Comparison of ENCODE assay signal across 20 mouse cellular contexts in genomic region chr9:57390869-57391268, GRCm38 (mm10). TPM values are rescaled to one million over a fixed set of nuclear protein-coding genes. Genes with fewer than 3 reads are reported as not detected.
DNase-seq lines count a peak whose midpoint lies in the region; ATAC-seq and TF ChIP-seq lines count a peak whose summit lies in the region.
"Had no signal": no experiment of that assay in that cellular context is flagged by ENCODE, and none has a peak within 500 bp of the region (broad histone marks: within the 10 kb centered on the region; RNA-seq: fewer than 3 reads in every experiment).

No protein-coding gene starts in this region.

- no peak overlapping the region for H3K4me2 ChIP-seq in lung, postnatal 0 days (replicated peaks; ENCODE audit: low read depth, low read length)
- no peak overlapping the region for H3K4me2 ChIP-seq in forebrain, embryonic 14.5 days (ENCODE audit: low read length)
- H3K4me2 ChIP-seq: embryonic facial prominence, embryonic 15.5 days; forebrain, embryonic 13.5 days; hindbrain, embryonic 15.5 days; midbrain, embryonic 13.5 days had no signal

- H3K27me3 ChIP-seq in lung, postnatal 0 days (replicated peaks; ENCODE audit: insufficient read depth, low read length) = no peaks in the 10 kb centered on the region
- H3K27me3 ChIP-seq in forebrain, embryonic 14.5 days (replicated peaks; ENCODE audit: control insufficient read depth, insufficient read depth, low read length) = no peaks in the 10 kb centered on the region
- H3K27me3 ChIP-seq: embryonic facial prominence, embryonic 15.5 days; forebrain, embryonic 13.5 days; hindbrain, embryonic 15.5 days; midbrain, embryonic 13.5 days had no signal

- no peak overlapping the region for H3K27ac ChIP-seq in lung, postnatal 0 days (ENCODE audit: low read length)
- no peak overlapping the region for H3K27ac ChIP-seq in forebrain, embryonic 14.5 days (ENCODE audit: low read depth, low read length)
- H3K27ac ChIP-seq: embryonic facial prominence, embryonic 15.5 days; forebrain, embryonic 13.5 days; hindbrain, embryonic 15.5 days; midbrain, embryonic 13.5 days had no signal

- H3K4me3 ChIP-seq in lung, postnatal 0 days (ENCODE audit: low read depth, low read length) = no peak overlapping the region
- H3K4me3 ChIP-seq in forebrain, embryonic 14.5 days (ENCODE audit: low read depth, low read length) = no peak overlapping the region
- H3K4me3 ChIP-seq: embryonic facial prominence, embryonic 15.5 days; forebrain, embryonic 13.5 days; hindbrain, embryonic 15.5 days; midbrain, embryonic 13.5 days had no signal

- TF ChIP-seq CTCF in lung, postnatal 0 days (IDR thresholded peaks at IDR 0.05) = no peak

- no peak for DNase-seq in lung, postnatal 0 days (ENCODE audit: low spot score)
- no peak for DNase-seq in lung, postnatal 25 days (ENCODE audit: low spot score)
- peak; percentile 55 for DNase-seq in R1 (ENCODE audit: low read depth, low spot score)
- DNase-seq in fibroblast of lung, adult 2 months (ENCODE audit: low read depth) = peak; percentile 13
- no peak for DNase-seq in Muller cell, postnatal 12 days (ENCODE audit: inconsistent ontology term)
- DNase-seq in layer of hippocampus, adult 8-10 months (ENCODE audit: low spot score in 2 of 2) = no peak
- no peak for DNase-seq in forebrain, embryonic 14.5 days (ENCODE audit: low spot score)
- DNase-seq: cerebellum, postnatal 14 days; embryo, embryonic 11 days; heart, adult 18-20 months; kidney, adult 2 months; kidney, postnatal 14 days; layer of hippocampus, adult 9-11 months; liver; lung, adult 18-20 months; thymus, adult 2 months had no signal

- WGBS in lung, postnatal 0 days = 55% methylated on average over 3 of the region's 3 CpGs
- WGBS in forebrain, embryonic 14.5 days = 63% methylated on average over 3 of the region's 3 CpGs

- no peaks in the 10 kb centered on the region for H3K36me3 ChIP-seq in lung, postnatal 0 days (ENCODE audit: insufficient read depth, low read length)
- H3K36me3 ChIP-seq in forebrain, embryonic 14.5 days (ENCODE audit: control insufficient read depth, insufficient read depth, low read length) = no peaks in the 10 kb centered on the region
- H3K36me3 ChIP-seq: embryonic facial prominence, embryonic 15.5 days; hindbrain, embryonic 15.5 days; midbrain, embryonic 13.5 days had no signal

- no peak overlapping the region for H3K9ac ChIP-seq in lung, postnatal 0 days (replicated peaks; ENCODE audit: low read depth)
- no peak overlapping the region for H3K9ac ChIP-seq in forebrain, embryonic 14.5 days (ENCODE audit: low read length)
- H3K9ac ChIP-seq: embryonic facial prominence, embryonic 15.5 days; forebrain, embryonic 13.5 days; hindbrain, embryonic 15.5 days; midbrain, embryonic 13.5 days had no signal

- ATAC-seq in lung, postnatal 0 days = no peak
- ATAC-seq in forebrain, embryonic 14.5 days = no peak
- ATAC-seq: forebrain, embryonic 13.5 days; midbrain, embryonic 13.5 days had no signal

- peak; percentile 22; the same call in 1 of the 2 replicates for TF ChIP-seq EP300 in lung, postnatal 0 days (IDR thresholded peaks at IDR 0.05)

- no peaks in the 10 kb centered on the region for H3K9me3 ChIP-seq in lung, postnatal 0 days (ENCODE audit: low read length)
- no peaks in the 10 kb centered on the region for H3K9me3 ChIP-seq in forebrain, embryonic 14.5 days (replicated peaks; ENCODE audit: control insufficient read depth, low read length)
- H3K9me3 ChIP-seq: embryonic facial prominence, embryonic 15.5 days; forebrain, embryonic 13.5 days; hindbrain, embryonic 15.5 days; midbrain, embryonic 13.5 days had no signal

- H3K4me1 ChIP-seq in lung, postnatal 0 days (ENCODE audit: insufficient read depth, low read depth, low read length) = no peaks in the 10 kb centered on the region
- H3K4me1 ChIP-seq in forebrain, embryonic 14.5 days (ENCODE audit: control insufficient read depth, insufficient read depth, low read length) = no peaks in the 10 kb centered on the region
- H3K4me1 ChIP-seq: embryonic facial prominence, embryonic 15.5 days; forebrain, embryonic 13.5 days; hindbrain, embryonic 15.5 days; midbrain, embryonic 13.5 days had no signal

RNA-seq across cellular contexts. Expression of gene Ppcdc, which starts 49.1 kb away (rescaled TPM):
- 25.9 and 29.2 TPM in 2 replicates for polyA plus RNA-seq in lung, postnatal 0 days (2015; fragmentation: Nextera tagmentation; extraction: Ambion mirVana)
- 10 to 100 TPM; 16.1 to 26.1 (median 23.2) TPM for total RNA-seq in layer of hippocampus, adult 8-10 months (2022)
- polyA plus RNA-seq in forebrain, embryonic 14.5 days (2014; fragmentation: Nextera tagmentation; extraction: Ambion mirVana) = 19.2 and 21.0 TPM in 2 replicates

Comparison
In these comparisons a context has a peak if more than half of its experiments do, and no peak if none do; other contexts are left out.
1. DNase-seq: peak in R1 (single experiment) and fibroblast of lung, adult 2 months (single experiment); none in lung, postnatal 0 days (single experiment), lung, postnatal 25 days (single experiment), Muller cell, postnatal 12 days (single experiment), layer of hippocampus, adult 8-10 months (0 of 2) and forebrain, embryonic 14.5 days (single experiment).